Mouse (Mus musculus): Measurements from ENCODE around the gene Clhc1. TPM values are rescaled to one million over a fixed set of nuclear protein-coding genes. Genes with fewer than 3 reads are reported as not detected.

The Clhc1 gene
- polyA plus RNA-seq, 1 experiment: not detected

GRCm38 (mm10) chr11:29627706-29628105 is 80.0 kb downstream of the Clhc1 start:
- TF ChIP-seq GATA1 (IDR thresholded peaks at IDR 0.05; ENCODE audit: low read length) (no peak), TAL1 (IDR thresholded peaks at IDR 0.05; ENCODE audit: low read length) (no peak)
- Histone ChIP-seq H3K36me3 (ENCODE audit: control insufficient read depth) (no peaks in the 10 kb centered on the region), H3K9me3 (ENCODE audit: control insufficient read depth, low read length) (no peaks in the 10 kb centered on the region), H3K27me3 (ENCODE audit: control insufficient read depth) (no peaks in the 10 kb centered on the region), H3K4me1 (ENCODE audit: control insufficient read depth) (no peaks in the 10 kb centered on the region), H3K4me3 (replicated peaks) (no peak overlapping the region)

Other genes with a start within 250 kb of the Clhc1 start
- 0.19 and 0.33 TPM in 2 replicates for gene Ccdc88a, start 174.3 kb upstream of the Clhc1 start, polyA plus RNA-seq (2012)
- 0.19 and 0.80 TPM in 2 replicates for gene Prorsd1, start 32.9 kb upstream of the Clhc1 start, polyA plus RNA-seq (2012)
- gene Mtif2, start 21.5 kb upstream of the Clhc1 start, polyA plus RNA-seq (2012): 0.32 and 0.37 TPM in 2 replicates
- gene Rps27a, start 159 bp downstream of the Clhc1 start, polyA plus RNA-seq (2012): 11.2 and 14.1 TPM in 2 replicates
- 7.0 and 9.5 TPM in 2 replicates for gene Rtn4, start 145.0 kb downstream of the Clhc1 start, polyA plus RNA-seq (2012)

Data from erythroblast, embryonic 14.5 days (primary cell).